Mouse (Mus musculus): ENCODE measurements at regions not wholly inside any gene's neighbourhood (a gene's known extent, or its start where the extent isn't known, plus 50 kb on each side); places are given as distances from the start of the nearest gene placed in this dataset.

DNA sequence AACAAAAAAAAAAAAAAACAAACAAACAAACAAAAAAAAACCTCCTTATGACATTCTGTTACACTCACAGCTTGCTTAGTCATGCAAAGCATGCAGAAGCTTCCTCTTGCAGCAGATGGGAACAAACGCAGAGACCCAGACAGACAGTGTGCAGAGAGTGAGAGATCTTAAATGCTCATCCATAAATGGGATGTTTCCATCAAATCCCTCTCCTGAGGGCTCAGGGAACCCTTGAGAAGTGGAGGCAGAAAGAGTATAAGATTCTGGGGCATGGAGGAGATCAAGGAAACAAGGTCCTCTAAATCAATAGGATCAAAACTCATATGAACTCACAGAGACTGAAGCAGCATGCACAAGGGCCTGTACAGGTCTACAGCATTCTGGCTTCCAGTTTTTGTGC, 52.5 kb downstream of the Adm start:
- no peak for ATAC-seq

DNA sequence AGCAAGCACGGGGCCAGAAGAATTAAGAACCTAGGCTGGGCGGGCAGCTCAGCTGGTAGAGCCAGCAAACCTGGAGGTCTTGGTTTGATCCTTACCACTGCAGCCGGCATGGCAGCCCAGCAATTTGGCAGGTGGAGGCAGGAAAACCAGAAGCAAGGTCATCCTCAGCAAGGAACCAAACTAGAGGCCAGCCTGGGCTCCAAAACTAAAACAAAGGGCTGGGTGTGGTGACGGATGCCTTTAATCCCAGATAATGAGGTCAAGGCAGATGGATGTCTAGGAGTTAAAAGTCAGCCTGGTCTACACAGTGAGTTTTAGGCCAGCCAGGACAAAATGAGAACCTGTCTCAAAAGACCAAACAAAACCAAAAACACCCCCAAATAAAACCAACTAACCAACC, 55.5 kb downstream of the Adm start:
- ATAC-seq, result no peak

DNA sequence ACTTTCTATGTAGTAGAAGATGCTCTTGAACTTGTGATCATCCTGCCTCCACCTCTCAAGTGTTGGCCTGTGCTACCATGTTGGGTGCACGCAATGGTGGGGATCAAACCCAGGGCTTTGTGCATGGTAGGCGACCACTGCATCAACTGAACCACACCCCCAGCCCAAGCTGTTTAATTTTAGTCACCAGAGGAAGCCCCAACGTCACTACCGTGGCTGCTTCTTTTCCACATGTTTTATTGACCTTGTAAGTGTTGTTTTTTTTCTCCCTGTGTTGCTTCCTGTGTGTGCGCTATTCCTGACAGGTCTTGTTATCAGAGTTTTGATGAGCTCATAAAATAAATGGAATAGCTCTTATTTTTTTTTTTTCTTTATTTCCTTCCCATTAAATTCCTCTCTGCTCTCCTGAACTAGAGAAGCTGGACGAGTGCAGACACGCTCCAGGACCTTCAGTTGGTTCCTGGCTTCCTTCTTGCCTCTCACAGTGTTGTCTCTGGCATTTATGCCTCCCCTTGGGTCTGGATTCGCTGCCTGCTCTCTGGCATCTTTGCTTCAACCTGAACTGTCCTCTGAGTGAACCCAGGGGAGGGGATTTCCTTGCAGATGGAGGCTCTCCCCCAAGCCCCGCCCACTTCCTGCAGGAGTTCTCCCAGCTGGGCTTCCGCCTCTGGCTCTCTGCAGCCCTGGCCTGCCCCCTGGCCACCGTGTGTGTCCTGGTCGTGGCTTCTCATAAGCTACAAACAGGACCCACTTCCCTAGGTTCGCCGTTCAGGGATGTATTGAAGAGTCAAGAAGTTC, 61.6 kb downstream of the Adm start:
- ATAC-seq, result peak; percentile 99

DNA sequence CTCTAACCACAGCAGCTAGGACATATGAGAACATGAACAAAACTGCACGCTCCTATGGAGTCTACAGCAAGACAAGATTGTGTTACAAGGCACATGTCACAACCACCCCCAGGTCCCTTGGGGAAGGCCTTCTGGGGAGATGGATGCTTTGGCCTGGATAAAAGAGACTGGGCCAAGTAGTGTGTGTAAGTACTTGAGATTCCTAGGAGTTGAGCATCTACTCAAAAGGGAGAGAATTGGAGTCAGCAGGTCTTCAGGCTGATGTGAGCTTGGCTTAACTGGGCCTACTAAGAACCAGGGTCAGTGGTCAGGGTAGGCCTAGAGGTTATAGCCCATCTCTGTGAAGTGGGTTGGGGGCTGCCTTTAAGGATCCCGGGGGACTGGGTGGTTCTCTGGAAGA, 62.8 kb downstream of the Adm start:
- ATAC-seq, result no peak

DNA sequence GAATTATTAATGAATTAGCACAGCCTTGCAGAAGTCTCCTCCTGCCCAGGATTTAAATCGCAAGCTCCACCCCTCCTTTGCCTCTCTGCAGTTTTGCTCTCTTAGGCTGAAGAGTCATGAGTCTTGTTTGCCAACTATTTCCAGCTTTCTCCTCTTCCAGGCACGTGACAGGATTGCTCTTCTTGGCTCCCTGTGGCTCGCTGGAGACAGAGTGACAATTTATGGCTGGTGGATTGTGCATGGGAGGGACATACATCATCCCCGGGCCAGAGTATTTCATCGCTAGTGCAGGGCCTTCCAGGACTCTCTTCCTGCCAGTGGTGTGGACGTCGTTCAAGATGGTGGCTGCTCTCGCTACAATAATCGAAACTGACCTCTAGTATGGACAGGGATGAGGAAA, 63.4 kb downstream of the Adm start:
- ATAC-seq, result no peak

DNA sequence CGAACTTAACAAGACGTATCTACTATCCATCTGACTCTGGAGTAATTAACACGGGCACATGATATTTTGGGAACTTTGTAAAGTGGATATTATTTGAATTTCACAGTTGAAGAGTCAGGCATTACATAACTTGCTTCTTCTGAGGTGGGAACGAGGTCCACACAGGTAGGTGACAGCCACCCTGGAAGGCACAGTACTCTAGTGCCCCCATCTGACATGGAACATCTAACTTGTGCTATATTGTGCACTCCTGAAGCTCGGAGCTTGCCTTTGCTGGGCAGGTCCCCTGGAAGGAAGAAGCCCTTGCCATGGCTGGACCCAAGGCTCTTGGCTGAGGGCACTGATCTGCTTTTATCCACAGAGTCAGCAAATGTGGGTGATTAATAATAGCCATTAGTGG, 66.8 kb downstream of the Adm start:
- ATAC-seq, result no peak

DNA sequence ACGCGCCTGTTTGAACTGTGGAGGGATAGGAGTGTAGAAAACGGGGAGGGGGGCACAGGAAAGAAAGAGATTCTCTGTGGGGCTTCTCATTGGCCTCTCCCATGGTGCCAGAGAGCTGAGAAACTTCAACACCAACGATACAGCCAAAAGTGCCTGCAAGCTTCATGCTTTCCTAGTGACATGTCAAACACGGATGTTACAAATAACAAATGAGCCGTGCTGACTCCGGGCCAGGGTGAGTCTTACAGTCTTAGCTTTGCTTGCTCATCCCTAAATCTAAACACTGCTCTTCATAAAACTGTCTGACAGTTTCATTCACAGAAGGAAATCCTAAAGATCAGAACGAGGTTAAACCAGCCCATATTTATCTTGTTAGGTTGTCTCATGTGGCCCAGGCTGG, 68.3 kb downstream of the Adm start:
- ATAC-seq, result no peak

DNA sequence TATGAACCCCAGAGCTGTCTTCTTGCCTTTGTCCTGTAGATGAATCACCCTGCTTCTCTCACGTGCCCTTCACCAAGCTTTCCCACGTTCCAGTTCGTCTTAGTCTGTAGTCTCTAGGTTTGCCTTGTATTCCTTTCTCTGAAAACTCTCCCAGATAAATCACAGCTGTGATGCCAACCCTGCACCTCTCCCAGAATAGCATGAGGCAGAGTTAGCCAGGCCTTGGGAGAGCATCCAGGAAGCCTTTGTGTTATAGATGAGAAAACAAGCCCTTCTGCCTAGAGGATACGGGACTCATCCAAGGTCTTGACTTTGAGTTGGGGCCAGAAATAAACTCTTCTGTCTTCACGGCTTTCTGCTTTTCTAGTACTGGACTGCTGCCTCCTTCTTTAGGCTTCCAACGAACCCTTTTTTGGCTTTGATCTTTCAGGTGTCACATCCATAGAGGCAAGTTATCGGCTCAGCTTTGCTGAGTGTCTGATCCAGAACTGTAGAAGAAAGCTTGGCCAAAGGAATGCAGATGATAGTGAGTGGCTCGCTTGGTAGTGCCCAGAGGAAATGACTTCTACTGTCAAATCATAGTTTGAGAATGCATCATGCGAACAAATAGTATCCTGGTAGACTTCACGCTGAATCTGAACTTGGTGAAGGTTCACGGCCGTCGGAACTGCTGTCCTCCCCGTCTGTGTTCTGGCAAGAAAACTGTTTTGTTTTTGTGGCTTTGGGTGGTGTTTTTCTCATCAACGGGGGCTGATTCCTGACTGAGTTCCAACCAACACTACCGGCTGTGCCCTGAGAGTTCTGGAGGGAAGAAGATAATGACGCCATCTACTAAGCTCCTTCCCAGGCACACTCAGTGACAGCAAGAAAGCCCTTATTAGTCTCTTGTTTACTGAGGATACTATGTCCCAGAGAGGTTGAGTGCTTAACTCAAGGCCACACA, 69.5 kb upstream of the Ampd3 start:
- no peak for ATAC-seq

DNA sequence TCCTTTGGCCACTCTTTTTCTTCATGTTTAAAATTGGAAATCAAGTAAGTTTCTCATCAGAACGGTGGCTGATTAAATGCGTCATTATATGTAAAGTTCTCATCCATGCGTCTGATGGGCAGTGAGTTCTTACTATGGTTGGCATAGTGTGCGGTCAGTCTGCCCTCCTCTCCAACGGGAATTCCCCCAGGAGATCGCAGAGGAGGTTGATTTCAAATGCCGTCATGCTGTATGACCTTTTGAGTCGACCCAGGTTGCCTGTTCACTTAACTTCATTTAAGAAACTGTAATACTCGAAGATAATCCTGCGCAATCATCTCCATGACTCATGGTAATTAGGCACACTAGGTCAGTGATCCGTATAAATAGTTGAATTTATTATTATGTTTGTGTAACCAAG, 68.4 kb upstream of the Ampd3 start:
- ATAC-seq, result no peak

DNA sequence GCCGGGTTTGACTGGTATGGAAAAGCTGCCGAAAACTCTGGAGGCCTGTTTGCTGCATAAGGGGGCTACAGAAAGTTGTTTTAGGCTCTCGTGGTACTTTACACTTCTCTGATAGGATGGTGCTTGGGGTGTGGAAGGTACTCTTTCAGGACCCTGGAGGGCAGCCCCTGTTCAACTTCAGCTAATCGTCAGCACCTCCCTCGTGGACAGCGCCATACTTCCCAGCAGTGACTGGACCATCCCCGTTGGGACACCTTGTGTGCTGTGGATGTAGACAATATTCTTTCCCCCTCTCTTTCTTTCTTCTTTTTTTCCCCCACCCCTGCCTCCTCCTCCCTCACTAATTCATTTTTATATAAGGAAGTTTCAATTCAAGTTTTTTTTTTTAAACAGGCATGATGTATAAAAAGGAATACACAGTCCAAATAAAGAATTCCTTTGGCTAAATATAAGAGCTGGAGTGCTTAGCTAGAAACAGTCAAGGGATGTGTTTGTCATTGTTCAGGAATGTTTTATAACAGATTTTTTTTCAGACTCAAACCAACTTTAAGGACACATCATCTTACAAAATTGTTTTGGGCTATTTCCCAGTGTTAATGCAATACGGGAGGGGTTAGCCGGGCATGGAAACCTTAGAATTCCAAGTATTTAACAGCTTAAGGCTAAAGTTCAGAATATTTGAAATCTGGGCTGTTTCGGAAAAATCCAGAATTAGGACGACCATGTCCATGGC, 66.2 kb upstream of the Ampd3 start:
- ATAC-seq, result no peak

DNA sequence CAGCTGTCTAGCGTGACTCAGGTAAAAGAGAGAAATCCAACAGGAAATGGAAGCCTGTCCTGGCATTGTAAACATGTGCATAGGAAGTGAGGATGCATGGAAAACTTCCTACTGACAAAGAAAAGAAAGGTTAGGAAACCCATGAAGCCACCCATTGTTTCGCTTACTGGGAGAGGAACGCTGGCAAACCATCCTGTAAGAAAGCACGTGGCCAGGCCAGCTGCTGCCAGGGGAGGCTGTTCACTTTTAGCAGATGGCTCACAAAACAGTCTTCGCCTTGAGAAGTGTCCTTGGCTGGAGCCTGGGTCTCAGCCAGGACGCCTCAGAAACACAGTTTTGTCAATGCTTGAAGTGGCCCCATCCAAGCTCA, 65.6 kb upstream of the Ampd3 start:
- no peak for ATAC-seq

DNA sequence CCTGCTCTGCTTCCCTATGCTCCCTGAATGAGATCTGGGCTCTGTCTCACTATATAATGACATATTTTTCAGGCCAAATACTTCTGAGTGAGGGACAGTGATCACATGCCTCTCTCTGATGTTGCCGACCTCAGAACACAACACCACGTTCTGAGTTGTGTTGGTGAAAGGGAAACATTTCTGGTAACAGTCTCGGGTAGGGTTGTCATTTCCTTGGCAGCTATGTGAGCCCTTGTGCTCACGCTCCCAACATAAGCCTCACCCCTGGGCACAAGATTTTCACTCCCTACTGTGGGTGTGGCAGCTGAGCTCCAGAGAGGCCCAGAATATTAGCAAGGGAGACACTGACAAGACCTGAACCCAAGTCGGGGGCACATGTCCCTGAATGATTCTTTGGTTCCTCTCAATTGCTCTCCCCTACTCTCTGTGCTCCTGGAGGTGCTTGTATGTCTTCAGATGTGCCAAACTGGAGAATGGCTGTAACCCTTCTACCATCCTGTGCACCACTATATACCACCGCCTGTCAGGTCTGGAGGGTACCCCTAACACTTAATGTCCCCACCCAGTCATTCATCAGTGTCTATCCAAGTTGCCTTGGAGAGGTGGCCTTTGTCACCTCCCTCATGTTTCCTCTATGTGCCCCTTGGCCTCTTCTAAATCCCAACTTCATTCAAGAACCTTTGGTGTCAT, 62.5 kb upstream of the Ampd3 start:
- no peak for ATAC-seq

DNA sequence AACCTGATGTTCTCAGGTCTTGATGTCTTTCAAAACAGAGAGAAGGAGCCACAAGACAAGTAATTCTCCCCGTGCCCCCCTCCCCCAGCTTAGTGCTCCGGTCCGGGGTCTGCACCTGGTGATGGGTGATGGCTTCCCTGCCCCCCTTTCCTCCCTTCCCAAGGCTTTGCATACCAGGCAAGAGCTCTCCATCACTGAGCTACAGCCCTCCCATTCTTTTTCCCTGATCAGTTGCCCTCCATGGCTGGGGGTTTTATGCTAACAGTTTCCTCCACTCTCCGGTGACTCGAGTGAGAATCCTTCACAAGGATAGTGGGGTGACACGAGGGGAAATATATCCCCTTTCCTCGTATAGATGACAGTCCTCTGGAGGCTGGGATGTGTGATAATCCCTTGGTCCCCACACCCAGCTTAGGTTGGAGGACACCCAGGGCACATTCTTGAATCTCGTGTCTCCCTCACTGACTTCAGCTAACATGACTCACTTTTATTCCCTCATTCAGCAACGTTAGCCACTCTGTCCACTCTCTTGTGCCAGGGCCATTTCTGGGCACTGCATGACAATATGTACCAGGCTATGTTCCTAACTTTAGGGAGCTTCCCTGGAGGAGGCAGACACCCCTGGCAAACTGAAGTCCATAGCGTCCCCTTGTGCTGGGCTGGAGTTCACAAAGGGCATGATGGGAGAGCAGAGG, 61.9 kb upstream of the Ampd3 start:
- no peak for ATAC-seq

DNA sequence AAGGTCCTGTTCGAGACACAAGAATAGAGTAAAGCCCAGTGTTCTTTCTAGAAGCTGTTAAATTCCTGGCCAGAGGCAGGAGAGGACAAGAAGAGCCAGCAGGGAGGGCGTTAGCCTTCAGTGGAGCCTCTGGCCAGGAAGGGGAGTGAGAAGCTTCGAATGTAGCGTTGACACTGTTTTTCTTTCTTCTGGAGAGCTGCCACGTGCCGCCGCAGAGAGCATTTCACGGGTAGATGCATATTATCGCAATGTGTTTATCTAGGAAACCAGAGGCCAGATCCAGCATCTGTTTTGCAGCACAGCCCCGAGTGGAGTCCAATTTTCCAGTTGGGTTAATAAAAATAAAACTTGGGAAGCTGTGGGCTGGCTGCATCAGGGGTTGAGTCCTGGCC, 61.3 kb upstream of the Ampd3 start:
- ATAC-seq, result no peak

DNA sequence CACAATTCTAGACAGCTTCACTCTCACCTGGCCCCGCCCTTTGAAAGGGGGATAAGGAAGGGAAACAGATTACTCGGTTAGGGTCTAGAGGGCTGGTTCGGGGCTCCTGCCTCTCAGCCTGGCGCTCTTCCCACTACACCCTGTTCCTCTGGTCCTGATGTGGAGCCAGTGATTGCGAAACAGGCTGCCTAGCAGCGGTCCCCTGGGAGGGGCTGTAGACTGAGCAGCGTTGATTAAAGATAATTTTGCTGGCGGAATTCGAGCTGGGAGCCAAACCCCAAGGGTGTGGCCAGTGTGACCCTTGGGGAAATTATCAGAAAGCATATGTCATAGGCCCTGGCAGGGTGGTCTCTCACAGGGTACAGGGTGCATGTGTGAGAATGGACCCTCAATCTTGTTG, 59.9 kb upstream of the Ampd3 start:
- ATAC-seq, result no peak

DNA sequence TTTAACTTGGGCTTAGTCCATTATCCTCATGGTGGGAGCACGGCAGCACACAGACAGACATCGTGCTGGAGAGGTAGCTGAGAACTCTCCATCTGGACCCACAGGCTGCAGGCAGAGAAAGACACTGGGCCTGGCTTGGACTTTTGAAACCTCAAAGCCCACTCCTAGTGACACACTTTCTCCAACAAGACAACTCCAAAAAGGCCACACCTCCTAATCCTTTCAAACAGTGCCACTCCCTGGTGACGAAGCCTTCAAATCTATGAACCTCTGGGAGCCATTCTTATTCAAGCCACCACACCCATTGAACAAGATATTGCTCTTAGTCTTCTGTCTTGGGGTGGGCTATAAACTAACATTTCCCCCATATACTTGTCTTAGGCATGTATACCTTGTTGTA, 59.2 kb upstream of the Ampd3 start:
- ATAC-seq, result no peak

DNA sequence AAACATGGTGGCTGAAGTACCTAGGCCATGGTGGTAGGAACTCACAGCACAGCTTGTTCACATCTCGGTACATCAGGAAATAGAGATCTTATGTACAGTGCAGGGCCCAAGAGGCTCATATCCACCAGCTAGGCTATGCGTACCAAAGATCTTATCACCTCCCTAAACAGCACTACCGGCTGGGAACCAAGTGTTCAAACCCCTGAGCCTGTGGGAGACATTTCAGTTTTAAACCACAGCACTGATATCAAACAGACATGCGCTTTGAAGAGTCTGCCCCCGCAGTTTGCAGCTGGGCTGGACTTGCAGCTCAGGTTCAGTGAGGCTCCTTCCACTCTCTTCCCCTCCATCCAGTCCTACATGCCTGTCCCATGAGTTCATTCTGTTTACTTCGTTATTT, 58.4 kb upstream of the Ampd3 start:
- peak; percentile 38 for ATAC-seq

DNA sequence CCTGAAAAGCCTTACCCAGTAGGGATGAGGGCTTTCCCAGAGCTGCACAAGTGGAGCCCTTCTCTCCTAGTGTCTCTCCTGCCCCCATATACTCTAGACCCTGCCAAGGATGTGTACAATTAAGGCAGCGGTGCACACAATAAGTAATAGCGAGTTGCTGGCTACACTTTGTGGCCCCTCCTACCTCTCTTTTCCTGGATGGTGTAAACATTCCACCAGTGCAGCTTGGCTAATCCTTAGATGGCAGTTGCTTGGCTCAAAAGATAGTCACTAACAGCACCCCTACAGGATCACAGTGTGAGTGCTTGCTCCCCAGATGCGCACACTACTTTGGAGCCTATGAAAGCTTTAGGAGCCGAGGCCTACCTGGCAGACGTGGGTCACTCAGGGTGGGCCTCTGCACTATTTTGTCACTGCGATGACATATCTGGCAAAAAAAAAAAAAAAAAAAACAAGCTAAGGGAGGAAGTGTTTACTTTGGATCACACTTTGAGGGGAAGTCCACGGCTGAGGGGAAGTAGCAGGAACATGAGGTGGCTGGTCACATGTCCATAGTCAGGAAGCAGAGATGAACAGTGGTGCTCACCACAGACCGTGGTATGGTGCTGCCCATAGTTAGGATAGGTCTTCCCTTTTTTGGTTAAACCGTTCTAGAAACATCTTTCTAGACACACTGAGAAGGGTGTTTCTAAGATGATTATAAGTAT, 57.6 kb upstream of the Ampd3 start:
- ATAC-seq, result no peak

DNA sequence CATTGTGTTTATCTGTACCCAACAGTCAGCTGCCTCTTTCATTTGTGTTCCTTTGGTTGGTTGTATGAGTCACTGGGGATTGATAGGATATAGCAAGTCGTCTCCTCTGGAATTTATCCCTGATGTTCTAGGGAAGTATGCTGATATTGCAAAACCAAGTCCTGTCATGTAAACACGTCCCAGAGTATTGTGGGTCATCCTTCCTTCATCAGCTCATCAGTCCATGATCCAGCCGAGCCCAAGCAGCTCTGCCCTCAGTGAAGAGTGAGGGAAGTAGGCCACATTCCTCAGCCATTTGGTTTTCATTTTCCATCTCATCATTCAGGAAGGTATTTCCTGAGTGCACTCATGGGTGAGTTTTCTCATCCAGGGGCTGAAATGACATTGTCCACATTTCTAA, 54.3 kb upstream of the Ampd3 start:
- ATAC-seq, result no peak

DNA sequence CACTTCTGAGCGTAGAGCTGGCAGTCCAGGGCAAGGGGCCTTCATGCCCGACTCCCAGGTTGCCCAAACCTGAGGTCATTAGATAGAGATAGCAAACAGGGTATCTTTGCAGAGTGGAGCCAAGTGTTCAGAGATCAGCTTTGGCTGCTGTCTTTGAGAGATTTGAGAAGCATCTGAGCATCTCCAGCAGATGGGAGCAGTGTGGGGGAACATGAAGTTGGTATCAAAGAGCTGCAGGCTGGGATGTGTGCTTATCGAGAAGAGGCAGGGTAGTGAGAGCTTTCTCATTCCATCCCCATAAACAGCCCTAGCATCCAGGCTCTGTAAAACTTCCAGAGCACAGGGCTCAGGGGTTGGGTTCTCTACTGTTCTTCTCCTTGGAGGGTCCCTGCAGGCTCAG, 52.9 kb upstream of the Ampd3 start:
- no peak for ATAC-seq

DNA sequence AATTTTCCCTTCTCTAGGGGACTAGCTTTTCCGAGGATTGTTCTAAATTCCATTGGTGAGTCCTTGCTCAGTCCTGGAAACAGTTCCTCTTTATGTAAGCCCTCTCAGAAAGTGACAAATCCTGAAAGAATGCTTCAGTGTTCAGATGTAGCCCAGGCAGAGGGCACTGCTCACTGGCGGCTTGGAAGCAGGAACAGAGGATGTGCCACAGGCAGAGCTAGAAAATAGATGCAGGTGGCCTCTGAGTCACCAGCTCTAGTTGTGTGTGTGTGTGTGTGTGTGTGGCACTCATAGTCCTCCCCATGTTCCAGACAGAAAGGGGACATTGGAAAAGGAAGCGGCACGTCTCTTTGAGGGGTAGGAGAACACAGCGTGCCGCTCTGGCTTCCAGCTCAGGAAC, 52.5 kb upstream of the Ampd3 start:
- ATAC-seq, result no peak

DNA sequence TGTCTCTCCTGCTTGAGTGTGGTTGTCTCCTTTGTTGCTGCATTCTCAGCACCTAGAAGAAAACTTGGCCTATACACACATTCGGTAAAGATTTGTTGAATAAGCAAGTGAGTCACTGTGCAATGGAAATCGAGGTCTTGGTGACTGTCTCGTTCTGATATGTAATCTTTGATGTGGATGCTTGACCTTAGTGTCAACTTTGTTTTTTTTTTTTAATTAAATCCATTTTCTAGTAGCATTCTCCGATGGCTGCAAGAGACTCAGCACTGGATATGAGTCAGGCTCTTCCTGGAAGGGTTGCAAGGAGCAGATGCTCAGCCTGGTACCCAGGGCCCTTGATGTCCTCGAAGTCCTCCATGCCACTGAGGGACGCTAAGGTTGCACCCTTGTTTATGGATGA, 50.9 kb upstream of the Ampd3 start:
- no peak for ATAC-seq

All from inflammation-experienced regulatory T-cells, adult 6 months (primary cell).